Mouse (Mus musculus): ENCODE data around the gene Mtmr14. TPM values are rescaled to one million over a fixed set of nuclear protein-coding genes. Genes with fewer than 3 reads are reported as not detected.

The Mtmr14 gene
- polyA plus RNA-seq, 1 experiment from 2014 or later = 43.6 TPM

DNA sequence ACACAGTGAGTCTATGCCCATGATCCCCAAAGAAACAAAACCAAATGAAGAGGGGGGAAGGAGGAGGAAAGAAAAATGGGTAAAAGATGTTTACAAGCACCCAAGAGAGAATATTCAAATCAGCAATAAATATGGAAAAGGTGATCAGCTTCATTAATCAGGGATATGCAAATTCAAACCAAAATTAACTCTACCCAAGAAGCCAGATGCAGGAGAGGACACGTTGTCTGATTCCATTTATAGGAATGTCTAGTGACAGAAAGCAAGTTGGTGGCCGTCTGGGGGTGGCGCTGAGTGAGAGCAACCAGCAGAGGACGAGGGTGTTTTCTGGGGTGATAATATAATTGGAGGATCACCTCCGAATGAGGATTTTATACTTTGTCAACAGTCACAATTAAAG lies 2.5 kb upstream of the Mtmr14 start:
- H3K4me1 ChIP-seq (ENCODE audit: control insufficient read depth, insufficient read depth, low read length) = peaks cover 7% of the 10 kb centered on the region
- WGBS = 72% methylated on average over 5 of the region's 5 CpGs
- peaks cover 6% of the 10 kb centered on the region for H3K36me3 ChIP-seq (ENCODE audit: control insufficient read depth, insufficient read depth, low read length)
- no peak overlapping the region for H3K4me3 ChIP-seq (ENCODE audit: low read depth, low read length)
- ATAC-seq (no peak), DNase-seq (ENCODE audit: low spot score) (no peak)
- no peak overlapping the region for H3K9ac ChIP-seq (ENCODE audit: low read length)
- H3K27me3 ChIP-seq (replicated peaks; ENCODE audit: control insufficient read depth, insufficient read depth, low read length) = no peaks in the 10 kb centered on the region
- H3K9me3 ChIP-seq (replicated peaks; ENCODE audit: control insufficient read depth, low read length) = no peaks in the 10 kb centered on the region
- no peak overlapping the region for H3K27ac ChIP-seq (ENCODE audit: low read depth, low read length)
- H3K4me2 ChIP-seq (ENCODE audit: low read length) = no peak overlapping the region

DNA sequence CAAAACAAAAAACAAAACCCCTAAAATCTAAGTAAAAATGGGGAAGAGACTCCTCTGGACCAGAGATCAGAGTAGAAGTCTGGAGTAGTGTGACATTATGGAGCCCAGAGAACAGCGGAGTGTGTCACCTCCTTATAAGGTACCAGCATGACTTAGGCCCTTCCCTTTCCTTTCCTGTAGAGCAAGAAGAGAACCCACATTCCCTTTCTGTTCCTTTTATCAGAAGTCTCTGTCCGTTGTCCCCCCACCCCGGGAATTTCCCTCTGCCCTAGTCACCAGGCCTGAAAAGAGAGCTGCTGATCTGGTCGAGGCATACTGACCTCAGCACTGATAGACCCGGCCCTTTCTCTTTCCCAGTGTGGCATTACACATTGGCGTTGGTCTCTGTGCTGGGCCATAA lies 799 bp downstream of the Mtmr14 start:
- no peak for ATAC-seq
- Histone ChIP-seq H3K27me3 (replicated peaks; ENCODE audit: control insufficient read depth, insufficient read depth, low read length) (no peaks in the 10 kb centered on the region), H3K36me3 (ENCODE audit: control insufficient read depth, insufficient read depth, low read length) (peaks cover 22% of the 10 kb centered on the region), H3K4me2 (ENCODE audit: low read length) (peak overlapping the region; percentile 95), H3K4me1 (ENCODE audit: control insufficient read depth, insufficient read depth, low read length) (peaks cover 7% of the 10 kb centered on the region), H3K4me3 (ENCODE audit: low read depth, low read length) (peak overlapping the region; percentile 97), H3K9ac (ENCODE audit: low read length) (peak overlapping the region; percentile 77), H3K9me3 (replicated peaks; ENCODE audit: control insufficient read depth, low read length) (no peaks in the 10 kb centered on the region), H3K27ac (ENCODE audit: low read depth, low read length) (no peak overlapping the region)
- WGBS = 51% methylated on average over 6 of the region's 6 CpGs
- no peak for DNase-seq (ENCODE audit: low spot score)

DNA sequence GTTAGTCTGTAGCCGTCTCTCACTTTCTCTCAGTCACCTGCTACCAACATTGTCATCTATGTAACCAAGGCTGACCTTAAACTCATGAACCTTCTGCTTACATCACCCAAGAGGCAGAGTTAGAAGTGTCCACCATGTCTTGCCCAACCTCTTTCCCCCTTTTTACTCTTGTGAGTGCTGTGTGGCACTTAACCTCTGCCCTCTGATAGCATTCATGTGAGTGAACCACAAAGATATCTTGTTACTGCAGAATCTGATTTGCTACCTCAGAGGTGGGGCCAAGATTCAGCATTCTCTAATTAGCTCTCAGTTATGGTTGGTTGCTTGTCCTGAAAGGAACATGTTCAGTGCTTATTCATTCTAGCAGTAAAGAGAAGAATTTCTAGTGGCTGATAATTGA lies 5.1 kb downstream of the Mtmr14 start:
- no peak for DNase-seq (ENCODE audit: low spot score)
- Histone ChIP-seq H3K36me3 (ENCODE audit: control insufficient read depth, insufficient read depth, low read length) (peaks cover 28% of the 10 kb centered on the region), H3K4me3 (ENCODE audit: low read depth, low read length) (no peak overlapping the region), H3K4me2 (ENCODE audit: low read length) (no peak overlapping the region), H3K27me3 (replicated peaks; ENCODE audit: control insufficient read depth, insufficient read depth, low read length) (no peaks in the 10 kb centered on the region), H3K27ac (ENCODE audit: low read depth, low read length) (no peak overlapping the region), H3K4me1 (ENCODE audit: control insufficient read depth, insufficient read depth, low read length) (peaks cover 7% of the 10 kb centered on the region), H3K9ac (ENCODE audit: low read length) (no peak overlapping the region), H3K9me3 (replicated peaks; ENCODE audit: control insufficient read depth, low read length) (no peaks in the 10 kb centered on the region)
- ATAC-seq = no peak
- 76% methylated on average over 1 of the region's 1 CpGs for WGBS

DNA sequence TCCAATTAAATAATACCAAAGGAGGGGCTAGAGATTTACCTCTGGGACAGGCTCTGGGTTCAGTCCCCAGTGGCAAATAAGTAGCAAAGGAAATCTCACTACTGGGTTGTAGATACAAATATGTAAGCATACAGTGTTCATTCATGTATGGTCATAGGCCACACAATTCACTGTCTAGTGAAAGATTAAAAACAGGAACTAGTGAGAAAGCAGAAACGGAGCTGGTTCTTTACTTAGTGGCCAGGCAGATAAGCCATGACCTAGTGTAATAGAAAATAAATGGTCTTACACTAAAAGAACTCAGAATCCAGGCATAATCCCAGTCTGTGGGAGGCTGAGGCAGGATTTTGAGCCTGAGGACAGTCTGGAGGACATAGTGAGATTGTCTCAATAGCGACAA lies 7.9 kb downstream of the Mtmr14 start:
- Histone ChIP-seq H3K9ac (ENCODE audit: low read length) (no peak overlapping the region), H3K4me3 (ENCODE audit: low read depth, low read length) (no peak overlapping the region), H3K36me3 (ENCODE audit: control insufficient read depth, insufficient read depth, low read length) (peaks cover 27% of the 10 kb centered on the region), H3K4me2 (ENCODE audit: low read length) (no peak overlapping the region), H3K27ac (ENCODE audit: low read depth, low read length) (no peak overlapping the region), H3K4me1 (ENCODE audit: control insufficient read depth, insufficient read depth, low read length) (no peaks in the 10 kb centered on the region), H3K27me3 (replicated peaks; ENCODE audit: control insufficient read depth, insufficient read depth, low read length) (no peaks in the 10 kb centered on the region), H3K9me3 (replicated peaks; ENCODE audit: control insufficient read depth, low read length) (no peaks in the 10 kb centered on the region)
- 94% methylated on average over 2 of the region's 2 CpGs for whole genome bisulfite sequencing
- ATAC-seq = no peak
- no peak for DNase-seq (ENCODE audit: low spot score)

DNA sequence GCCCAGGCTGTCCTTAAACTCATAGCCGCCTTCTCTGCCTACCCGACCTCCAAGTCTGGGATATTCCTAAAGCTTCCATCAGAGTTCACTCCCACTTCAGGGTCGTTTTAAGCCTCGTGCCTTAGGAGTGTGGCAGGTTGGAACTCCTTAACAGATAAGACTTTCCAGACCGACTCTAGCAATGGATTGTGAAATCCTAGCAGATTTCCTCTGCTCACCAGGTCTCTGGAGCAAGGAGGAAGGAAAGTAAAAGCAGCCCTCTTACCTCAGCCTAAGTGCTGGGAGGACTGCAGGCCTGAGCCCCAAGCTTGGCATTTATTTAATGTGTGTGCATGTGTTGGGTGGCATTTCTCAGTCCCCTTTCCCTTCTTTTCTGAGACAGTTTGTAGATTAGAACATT lies 13.1 kb downstream of the Mtmr14 start:
- peaks cover 52% of the 10 kb centered on the region for H3K36me3 ChIP-seq (ENCODE audit: control insufficient read depth, insufficient read depth, low read length)

DNA sequence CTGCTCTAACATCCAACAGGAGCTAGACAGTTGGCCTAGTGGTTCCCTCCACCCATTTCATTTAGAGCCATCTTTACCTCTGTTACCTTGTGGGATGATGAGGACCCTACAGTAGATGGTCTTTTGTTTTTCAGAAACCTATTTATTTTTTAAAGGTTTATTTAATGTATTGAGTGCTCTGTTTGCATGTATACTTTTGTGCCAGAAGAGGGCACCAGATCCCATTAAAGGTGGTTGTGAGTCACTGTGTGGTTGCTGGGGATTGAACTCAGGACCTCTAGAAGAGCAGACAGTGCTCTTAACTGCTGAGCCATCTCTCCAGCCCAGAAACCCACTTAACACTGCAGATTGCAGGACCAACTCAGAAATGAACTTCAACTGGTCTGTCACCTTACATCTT lies 14.3 kb downstream of the Mtmr14 start:
- H3K36me3 ChIP-seq (ENCODE audit: control insufficient read depth, insufficient read depth, low read length) = peaks cover 62% of the 10 kb centered on the region
- no peak overlapping the region for H3K4me2 ChIP-seq (ENCODE audit: low read length)
- no peaks in the 10 kb centered on the region for H3K4me1 ChIP-seq (ENCODE audit: control insufficient read depth, insufficient read depth, low read length)
- no peaks in the 10 kb centered on the region for H3K9me3 ChIP-seq (replicated peaks; ENCODE audit: control insufficient read depth, low read length)
- ATAC-seq (no peak), DNase-seq (ENCODE audit: low spot score) (no peak)
- H3K4me3 ChIP-seq (ENCODE audit: low read depth, low read length) = no peak overlapping the region
- H3K9ac ChIP-seq (ENCODE audit: low read length) = no peak overlapping the region
- no peaks in the 10 kb centered on the region for H3K27me3 ChIP-seq (replicated peaks; ENCODE audit: control insufficient read depth, insufficient read depth, low read length)
- H3K27ac ChIP-seq (ENCODE audit: low read depth, low read length) = no peak overlapping the region

More for the DNA sequence above, 13.1 kb downstream of the Mtmr14 start:
- no peaks in the 10 kb centered on the region for H3K27me3 ChIP-seq (replicated peaks; ENCODE audit: control insufficient read depth, insufficient read depth, low read length)
- no peak overlapping the region for H3K4me2 ChIP-seq (ENCODE audit: low read length)
- no peak overlapping the region for H3K4me3 ChIP-seq (ENCODE audit: low read depth, low read length)
- no peak overlapping the region for H3K9ac ChIP-seq (ENCODE audit: low read length)
- WGBS = 88% methylated on average over 5 of the region's 5 CpGs
- DNase-seq (ENCODE audit: low spot score) = no peak
- H3K4me1 ChIP-seq (ENCODE audit: control insufficient read depth, insufficient read depth, low read length) = no peaks in the 10 kb centered on the region
- no peaks in the 10 kb centered on the region for H3K9me3 ChIP-seq (replicated peaks; ENCODE audit: control insufficient read depth, low read length)
- no peak for ATAC-seq
- H3K27ac ChIP-seq (ENCODE audit: low read depth, low read length) = no peak overlapping the region

DNA sequence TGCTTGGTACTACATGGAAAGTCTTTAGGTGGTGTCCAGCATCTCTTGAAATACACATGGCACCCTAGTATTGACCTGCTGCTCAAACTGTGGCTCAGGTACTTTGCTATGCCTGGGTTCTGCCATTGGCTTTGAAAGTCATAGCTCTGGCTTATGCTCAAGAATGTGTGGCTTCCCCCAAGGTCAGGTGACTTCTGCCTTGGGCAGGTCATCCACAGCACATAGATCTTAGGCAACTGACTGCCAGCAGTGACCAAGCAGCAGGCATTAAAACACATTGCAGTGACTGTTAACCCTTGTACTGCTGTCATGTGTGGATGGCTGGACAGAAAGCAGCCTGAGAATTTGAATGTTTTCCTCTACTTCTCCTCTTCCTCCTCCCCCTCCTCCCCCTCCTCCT lies 17.3 kb downstream of the Mtmr14 start:
- DNase-seq (ENCODE audit: low spot score) = no peak
- H3K27ac ChIP-seq (ENCODE audit: low read depth, low read length) = no peak overlapping the region

DNA sequence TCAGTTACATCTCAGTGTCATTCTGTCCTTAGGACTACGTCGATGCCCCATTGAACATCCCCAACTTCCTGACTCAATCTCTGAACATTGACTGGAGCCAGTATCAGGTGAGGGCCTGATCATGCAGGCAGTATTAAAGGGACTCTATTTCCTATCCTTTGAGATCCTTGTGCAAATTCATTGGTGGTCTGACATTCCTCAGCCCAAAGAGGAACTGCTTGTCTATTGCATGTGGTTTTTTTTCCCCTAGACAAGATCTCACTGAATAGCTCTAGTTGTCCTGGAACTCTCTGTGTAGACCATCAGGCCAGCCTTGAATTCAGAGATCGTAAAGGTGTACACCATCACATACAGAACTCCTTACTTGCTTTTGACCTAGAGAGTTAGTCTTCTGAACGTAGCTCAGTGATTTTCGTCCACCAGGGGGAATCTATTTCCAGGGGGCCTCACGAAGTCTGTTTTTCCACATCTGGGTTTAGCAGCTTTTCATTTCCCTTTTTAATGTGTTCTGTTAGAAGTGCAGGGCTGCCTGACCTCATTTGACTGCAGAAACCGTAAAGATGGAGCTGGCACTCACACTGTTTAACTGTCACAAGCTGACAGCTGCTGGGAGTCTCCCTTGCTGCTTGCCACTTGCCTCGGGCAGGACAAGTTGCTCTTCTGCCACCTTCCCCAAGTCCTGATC lies 23.7 kb downstream of the Mtmr14 start:
- H3K27ac ChIP-seq (ENCODE audit: low read depth, low read length) = no peak overlapping the region
- H3K27me3 ChIP-seq (replicated peaks; ENCODE audit: control insufficient read depth, insufficient read depth, low read length) = no peaks in the 10 kb centered on the region
- no peaks in the 10 kb centered on the region for H3K4me1 ChIP-seq (ENCODE audit: control insufficient read depth, insufficient read depth, low read length)
- H3K36me3 ChIP-seq (ENCODE audit: control insufficient read depth, insufficient read depth, low read length) = peaks cover 93% of the 10 kb centered on the region
- ATAC-seq (no peak), DNase-seq (ENCODE audit: low spot score) (no peak)
- H3K4me3 ChIP-seq (ENCODE audit: low read depth, low read length) = no peak overlapping the region
- no peak overlapping the region for H3K9ac ChIP-seq (ENCODE audit: low read length)
- 85% methylated on average over 8 of the region's 8 CpGs for WGBS
- H3K9me3 ChIP-seq (replicated peaks; ENCODE audit: control insufficient read depth, low read length) = no peaks in the 10 kb centered on the region
- H3K4me2 ChIP-seq (ENCODE audit: low read length) = no peak overlapping the region

More for the DNA sequence above, 17.3 kb downstream of the Mtmr14 start:
- ATAC-seq = no peak
- Histone ChIP-seq H3K4me1 (ENCODE audit: control insufficient read depth, insufficient read depth, low read length) (no peaks in the 10 kb centered on the region), H3K4me2 (ENCODE audit: low read length) (no peak overlapping the region), H3K36me3 (ENCODE audit: control insufficient read depth, insufficient read depth, low read length) (peaks cover 85% of the 10 kb centered on the region), H3K9me3 (replicated peaks; ENCODE audit: control insufficient read depth, low read length) (no peaks in the 10 kb centered on the region), H3K4me3 (ENCODE audit: low read depth, low read length) (no peak overlapping the region), H3K27me3 (replicated peaks; ENCODE audit: control insufficient read depth, insufficient read depth, low read length) (no peaks in the 10 kb centered on the region), H3K9ac (ENCODE audit: low read length) (no peak overlapping the region)

DNA sequence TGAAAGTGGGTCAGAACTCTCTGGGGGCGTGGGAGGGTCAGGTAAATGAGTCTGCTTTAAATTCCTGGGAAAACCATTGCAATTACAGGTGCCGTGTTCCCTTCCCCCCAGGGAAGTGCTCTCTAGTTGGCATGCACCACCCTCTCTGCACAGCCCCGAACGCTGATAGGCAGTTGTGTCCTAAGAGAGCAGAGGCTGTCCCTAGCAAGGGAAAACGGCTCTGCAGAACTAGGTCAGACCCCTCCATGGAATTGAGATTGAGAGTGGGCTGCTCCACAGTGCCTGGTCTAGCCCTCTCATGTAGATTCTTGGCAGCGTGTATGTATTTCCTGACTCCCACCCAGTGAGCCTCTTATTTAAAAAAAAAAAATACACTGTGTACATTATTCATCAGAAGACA lies 25.9 kb downstream of the Mtmr14 start:
- no peak overlapping the region for H3K4me3 ChIP-seq (ENCODE audit: low read depth, low read length)
- ATAC-seq (no peak), DNase-seq (ENCODE audit: low spot score) (no peak)
- H3K27me3 ChIP-seq (replicated peaks; ENCODE audit: control insufficient read depth, insufficient read depth, low read length) = no peaks in the 10 kb centered on the region
- H3K9ac ChIP-seq (ENCODE audit: low read length) = no peak overlapping the region
- WGBS = 95% methylated on average over 6 of the region's 6 CpGs
- H3K9me3 ChIP-seq (replicated peaks; ENCODE audit: control insufficient read depth, low read length) = no peaks in the 10 kb centered on the region
- no peak overlapping the region for H3K4me2 ChIP-seq (ENCODE audit: low read length)
- peaks cover 95% of the 10 kb centered on the region for H3K36me3 ChIP-seq (ENCODE audit: control insufficient read depth, insufficient read depth, low read length)
- H3K4me1 ChIP-seq (ENCODE audit: control insufficient read depth, insufficient read depth, low read length) = no peaks in the 10 kb centered on the region
- no peak overlapping the region for H3K27ac ChIP-seq (ENCODE audit: low read depth, low read length)
